Mouse (Mus musculus): ENCODE measurements around the gene Tbc1d21.

The Tbc1d21 gene

DNA sequence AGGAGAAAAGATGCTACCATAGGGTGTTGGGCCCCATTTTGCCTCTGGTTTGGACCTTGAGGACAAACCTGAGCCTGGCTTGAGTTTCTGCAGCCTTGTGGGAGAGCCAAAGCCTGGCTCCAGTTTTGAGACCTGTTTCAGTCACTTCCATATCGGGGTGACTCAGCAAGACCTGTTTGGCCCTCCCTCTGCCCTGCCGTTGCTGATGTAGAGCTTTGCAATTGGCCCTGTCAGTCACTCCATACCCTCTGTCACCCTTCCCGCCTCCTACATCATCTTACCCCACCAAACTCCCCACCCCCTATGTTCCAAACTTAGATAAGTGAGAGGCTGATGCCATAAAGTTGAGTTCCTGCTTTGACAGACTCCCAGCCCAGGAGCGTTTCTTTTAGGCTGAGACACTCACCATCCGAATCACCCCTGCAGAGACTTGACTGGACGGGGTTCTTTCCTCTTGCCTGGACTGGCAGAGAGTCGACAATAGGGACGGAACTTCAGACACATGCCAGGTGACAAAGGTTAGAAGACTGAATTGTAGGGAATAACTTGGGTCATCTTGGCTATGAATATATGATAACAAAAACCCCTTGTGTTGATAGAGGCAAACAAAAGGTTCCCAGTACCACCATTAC, 33.5 kb downstream of the Tbc1d21 start:
- no peak for DNase-seq

- no peak for DNase-seq
Observed at GRCm38 (mm10) chr9:58331276-58331675, 39.0 kb downstream of the Tbc1d21 start.

DNA sequence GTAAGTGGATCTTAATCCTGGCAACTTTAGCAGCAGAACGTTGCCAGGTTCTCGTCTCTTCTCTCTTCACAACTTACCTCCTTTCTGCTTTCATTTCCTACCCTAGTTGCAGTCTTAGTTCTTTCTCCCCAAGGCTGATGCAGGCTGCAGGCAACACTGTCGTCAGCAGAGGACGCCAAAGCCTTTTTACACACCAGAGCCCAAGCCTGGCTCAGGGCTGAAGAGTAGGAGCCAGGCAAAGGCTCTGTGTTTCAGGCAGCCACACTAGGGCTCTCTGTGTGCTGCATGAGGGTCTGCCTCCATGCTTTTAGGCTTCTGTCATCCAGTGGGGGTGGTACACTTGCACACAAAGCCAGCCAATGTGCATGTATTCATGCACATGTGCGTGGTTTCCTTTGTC, 40.0 kb downstream of the Tbc1d21 start:
- DNase-seq: no peak

DNA sequence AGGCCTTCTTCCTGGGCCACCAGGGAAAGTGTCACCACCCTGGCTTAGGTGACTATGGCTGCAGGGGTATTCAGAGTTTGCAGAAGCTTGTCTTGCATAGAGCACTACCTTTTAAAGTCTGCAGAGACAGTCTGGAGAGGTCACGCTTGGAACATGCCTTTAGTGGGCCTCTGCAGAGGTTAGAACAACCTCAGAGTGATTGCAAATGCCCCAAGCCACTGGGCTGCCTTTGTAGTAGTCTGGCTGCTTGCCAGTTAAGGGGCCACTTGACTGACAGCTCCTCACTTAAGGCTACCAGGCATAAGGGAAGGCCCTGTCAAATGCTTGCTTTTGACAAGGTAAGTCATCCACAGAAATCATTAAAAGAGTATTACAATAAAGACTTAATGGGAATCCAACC, 42.9 kb downstream of the Tbc1d21 start:
- DNase-seq: no peak

DNA sequence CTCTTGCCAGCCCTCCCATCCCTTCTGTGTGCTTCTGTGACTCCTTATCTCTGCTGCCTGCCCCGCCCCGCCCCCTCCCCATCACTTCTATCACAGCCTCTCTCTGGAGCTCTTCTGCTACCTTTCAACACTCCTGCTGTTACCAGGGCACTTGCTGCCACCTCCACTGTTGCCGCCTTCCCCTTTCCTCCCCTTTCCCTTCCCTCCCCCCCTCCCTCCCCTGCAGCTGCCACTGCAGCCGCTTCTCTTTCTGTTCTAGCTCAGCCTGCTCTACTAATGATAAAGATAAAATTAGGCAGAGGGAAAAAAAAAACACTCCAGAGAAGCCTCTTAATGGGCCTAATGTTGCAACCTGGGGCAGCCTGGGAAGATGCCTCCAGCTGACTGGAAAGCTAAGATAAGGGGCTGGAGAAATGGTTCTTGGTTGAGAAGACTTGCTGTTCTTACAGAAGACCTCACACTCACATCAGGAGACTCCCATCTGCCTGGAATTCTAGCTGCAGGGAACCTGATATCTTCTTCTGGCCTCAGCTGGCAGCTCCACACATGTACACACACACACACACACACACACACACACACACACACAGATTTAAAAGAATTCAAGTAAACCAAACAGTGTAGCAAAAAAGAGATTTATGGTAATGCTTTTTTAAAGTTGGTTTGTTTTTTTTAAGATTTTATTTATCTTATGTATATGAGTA, 43.6 kb downstream of the Tbc1d21 start:
- no peak for DNase-seq

DNA sequence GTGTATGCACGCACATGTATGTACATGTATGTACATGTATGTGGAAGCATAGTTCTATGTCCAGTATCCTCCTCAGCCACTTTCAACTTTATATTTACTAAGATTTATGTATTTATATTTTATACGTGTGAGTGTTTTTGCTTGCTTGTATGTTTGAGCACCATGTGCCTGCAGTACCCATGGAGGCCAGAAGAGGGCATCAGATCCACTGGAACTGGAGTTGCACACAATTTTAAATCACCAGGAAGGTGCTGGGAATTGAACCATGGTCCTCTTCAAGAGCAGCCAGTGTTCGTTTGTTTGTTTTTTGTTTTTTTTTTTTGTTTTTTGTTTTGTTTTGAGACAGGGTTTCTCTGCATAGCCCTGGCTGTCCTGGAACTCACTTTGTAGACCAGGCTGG, 48.6 kb downstream of the Tbc1d21 start:
- no peak for DNase-seq

DNA sequence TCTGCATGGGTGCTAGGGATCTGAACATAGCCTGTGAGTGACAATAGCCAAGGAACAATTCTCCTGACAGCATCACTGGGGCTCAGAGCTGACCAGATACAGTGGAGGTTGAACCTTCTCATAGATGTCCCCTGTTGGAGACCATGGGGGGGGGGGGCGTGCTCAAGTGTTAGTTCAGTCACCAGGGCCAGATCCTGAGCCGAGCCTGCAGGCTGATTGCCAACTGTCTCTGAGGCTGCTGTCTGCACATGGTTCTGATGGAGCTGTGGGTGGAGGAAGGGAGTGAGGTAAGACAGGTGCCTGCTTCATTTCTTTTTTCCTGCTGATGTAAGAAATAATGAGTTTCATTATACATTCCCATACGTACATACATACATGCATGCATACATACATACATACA, 51.9 kb downstream of the Tbc1d21 start:
- no peak for DNase-seq

- no peak for DNase-seq
Observed at GRCm38 (mm10) chr9:58317381-58317780, 52.9 kb downstream of the Tbc1d21 start.

DNA sequence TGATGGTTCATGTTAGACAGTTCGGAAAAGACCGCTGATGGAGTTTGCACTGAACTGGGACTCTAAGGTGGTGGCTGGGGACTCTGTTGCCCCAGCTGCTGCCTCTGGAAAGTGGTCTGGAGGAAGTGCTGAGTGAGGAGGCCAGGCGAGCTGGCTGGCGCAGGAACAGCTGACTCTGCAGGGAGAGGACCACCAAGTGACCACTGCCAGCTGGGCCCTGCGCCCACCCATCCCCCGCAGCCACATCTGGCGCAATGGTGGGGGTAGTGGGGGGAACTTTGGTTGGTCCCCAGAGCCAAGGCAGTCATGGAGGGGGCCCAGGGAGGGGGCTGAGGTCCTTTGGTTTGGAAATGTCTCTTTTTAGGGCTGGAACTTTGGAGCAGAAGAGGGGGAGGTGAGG, 53.5 kb downstream of the Tbc1d21 start:
- no peak for DNase-seq

GRCm38 (mm10) chr9:58315850-58316249, 54.4 kb downstream of the Tbc1d21 start:
- DNase-seq: no peak

- DNase-seq: no peak
Observed at GRCm38 (mm10) chr9:58314682-58315360, 55.4 kb downstream of the Tbc1d21 start.

DNA sequence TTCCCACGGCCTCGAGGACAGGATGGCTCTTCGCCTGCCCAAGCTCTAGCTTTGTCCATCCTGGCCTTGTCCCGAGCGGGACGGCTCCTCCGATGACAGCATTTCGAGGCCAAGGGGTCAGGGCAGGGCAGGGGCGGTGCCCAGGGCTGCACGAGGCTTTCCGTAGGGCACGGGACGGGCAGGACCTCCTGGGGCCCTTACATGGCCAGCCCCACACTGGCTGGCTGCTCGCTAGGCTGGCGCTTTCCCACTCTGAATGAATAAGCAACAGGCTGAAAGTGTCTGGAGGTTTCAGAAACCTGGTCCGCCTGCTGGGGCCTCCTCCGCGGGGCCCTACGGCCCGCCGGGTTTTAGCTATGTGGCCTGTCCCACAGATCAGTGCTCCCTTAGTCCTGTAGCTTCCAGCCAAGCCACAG, 57.3 kb downstream of the Tbc1d21 start, which contains the start of gene Loxl1:
TSS of gene Loxl1 (minus strand) at position 243 of the 416 bp plus-strand sequence.
- peak; percentile 78 for DNase-seq

DNA sequence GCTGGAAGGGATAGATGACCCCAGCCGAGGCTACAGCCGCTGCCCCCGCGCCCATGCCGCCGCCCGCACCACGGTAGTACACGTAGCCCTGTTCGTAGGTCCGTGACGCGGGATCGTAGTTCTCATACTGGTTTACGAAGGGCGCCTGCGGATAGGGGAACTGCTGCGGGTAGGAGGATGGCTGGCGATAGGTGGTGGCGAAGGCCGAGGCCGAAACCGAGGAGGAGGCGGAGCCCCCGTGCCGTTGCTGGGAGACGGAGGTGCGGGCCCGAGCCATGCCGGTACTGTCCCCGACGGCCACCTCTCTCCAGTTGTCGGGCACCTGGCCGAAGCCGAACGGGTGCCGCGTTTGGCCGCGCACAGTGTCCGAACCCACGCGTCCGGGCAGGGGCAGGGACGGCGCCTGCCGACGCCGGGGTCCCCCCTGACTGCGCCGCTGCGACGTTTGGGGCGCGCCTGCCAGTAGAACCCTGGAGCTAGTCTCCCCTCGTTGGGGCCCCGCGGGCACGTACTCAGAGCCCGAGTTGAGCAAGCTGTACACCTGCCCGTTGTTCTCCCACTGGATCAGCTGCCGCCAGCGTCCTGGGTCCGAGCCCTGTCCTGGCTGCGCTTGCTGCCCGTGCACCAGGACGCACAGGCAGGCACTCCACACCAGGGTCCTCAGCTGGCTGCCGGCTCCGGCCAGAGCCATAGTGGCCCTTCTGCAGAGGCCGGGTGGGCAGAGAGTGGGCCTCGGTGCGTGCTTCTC, 57.9 kb downstream of the Tbc1d21 start:
- DNase-seq: peak; percentile 68

- DNase-seq: peak; percentile 48
Observed at GRCm38 (mm10) chr9:58311191-58311910, 58.9 kb downstream of the Tbc1d21 start.

DNA sequence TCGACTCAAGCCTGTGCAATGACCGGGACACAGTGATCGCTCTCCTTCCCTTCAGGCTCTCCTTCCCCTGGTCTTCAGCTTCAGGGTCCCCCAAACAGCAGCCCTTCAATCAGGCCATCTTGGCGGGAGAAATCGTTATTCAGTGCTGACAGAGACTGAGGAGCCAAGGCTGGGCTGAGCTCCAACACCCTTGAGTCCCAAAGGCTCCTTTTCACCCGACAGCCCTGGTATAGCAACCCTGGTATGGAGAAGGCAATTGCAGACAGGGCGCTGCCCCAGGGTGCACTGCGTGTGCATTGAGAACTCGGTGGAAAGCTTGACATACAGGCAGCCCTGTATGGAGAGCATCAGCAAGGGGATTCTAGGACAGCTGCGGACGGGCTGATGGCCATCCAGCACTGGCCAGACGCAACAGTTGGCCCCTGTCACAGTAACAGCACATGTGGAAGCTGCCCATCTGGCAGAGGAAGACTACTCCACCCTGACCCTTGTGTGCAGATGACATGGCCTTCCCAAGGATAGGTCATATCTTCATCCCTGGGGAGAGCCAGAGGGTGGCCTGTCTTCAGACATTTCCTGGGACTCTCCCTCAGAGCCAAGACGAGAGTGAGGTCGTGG, 60.1 kb downstream of the Tbc1d21 start:
- DNase-seq: peak; percentile 63

All from kidney, postnatal 14 days (tissue).